Mouse (Mus musculus): ENCODE data around the gene Tmod2. TPM values are rescaled to one million over a fixed set of nuclear protein-coding genes. Genes with fewer than 3 reads are reported as not detected.

Gene Tmod2
- 49.2 and 95.4 TPM in 2 replicates for polyA plus RNA-seq (2015; fragmentation: Nextera tagmentation; extraction: Ambion mirVana)

DNA sequence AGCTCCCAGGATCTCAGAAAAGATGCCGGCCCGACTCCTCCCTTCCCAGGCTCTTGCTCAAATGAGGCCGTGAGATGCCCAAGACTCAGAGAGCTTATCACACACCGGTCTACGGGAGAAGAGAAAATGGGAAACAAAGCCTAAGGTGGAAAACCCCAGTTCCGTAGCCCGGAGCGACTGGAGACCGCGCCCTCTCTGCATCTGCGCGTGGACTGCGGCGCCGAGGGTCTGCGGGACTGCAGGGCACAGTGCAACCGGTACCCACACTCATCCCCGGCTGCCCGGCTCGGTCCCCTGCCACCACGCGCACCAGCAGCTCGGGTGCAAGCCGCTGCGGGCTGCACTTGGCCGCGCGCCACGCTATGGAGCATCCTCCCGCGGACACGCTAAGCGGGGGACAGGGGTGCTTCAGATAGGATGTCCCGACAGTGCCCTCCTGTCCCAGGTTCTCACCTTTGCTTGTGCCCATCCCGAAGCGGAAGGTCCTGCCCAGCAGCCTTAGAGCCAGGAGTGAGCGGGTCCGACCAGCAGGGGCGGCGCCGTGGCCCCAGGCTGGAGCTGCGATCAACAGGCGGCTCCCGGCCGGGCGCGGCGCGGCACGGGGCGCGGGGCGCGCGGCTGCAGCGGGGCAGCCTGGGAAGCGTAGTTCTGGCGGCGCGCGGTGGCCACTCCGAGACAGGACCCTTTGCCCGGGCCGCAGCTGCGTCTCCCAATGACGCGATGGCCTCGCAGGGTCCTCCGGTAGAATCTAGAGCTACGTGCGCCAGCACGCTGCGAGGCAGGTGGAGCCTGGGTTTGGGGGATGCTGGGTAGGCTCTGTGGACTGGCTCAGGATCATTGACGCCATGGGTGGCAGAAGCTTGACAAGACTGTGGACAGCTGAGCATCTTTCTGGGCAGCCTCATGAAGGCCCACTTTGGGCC is at the start of gene Tmod2:
Gene Tmod2, minus strand, starts transcription at position 755 of the 923 bp plus-strand sequence.

DNA sequence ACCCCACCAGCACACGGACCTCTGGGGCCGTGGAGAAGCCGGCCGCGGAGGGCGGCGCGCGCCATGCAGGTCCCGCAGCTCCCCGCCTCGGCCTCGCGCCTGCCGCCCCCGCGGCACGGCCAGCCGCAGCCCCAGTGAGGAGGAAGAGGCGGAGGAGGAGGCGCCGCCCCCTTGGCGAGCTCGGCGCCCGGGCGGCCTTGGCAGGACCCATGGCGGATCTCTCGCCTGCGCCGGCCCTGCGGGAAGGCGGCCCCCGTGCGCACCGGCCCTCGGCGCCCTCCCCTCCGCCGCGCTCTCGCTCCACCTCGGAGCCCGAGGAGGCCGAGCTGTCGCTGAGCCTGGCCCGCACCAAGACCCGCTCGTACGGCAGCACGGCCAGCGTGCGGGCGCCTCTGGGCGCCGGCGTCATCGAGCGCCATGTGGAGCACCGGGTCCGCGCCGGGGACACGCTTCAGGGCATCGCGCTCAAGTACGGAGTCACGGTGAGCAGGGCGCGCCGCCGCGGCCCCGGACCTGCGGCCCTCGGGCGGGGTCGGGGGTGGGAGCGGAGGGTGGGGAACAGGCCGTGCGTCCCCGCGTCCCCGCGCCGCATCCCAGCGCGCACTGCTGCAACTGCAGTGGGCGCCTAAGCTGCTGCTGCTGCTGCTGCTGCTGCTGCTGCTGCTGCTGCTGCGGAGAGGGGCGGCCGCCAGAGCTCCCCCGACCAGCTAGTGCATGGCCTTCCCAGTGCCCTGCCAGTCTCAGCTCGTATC is 14.6 kb upstream of the Tmod2 start, which contains the start of gene Lysmd2:
Gene Lysmd2, plus strand, starts transcription at position 186 of the 752 bp plus-strand sequence.

GRCm38 (mm10) chr9:75559512-75560012 is 51.6 kb downstream of the Tmod2 start, which contains the start of gene Tmod3:
Gene Tmod3, minus strand, starts transcription at chr9:75559657.

Other genes starting within 250 kb of the Tmod2 start
- 19.8 and 25.1 TPM in 2 replicates for gene Mapk6, start 201.3 kb downstream of the Tmod2 start, polyA plus RNA-seq (2015; fragmentation: Nextera tagmentation; extraction: Ambion mirVana)
- gene Leo1, start 169.8 kb downstream of the Tmod2 start, polyA plus RNA-seq (2015; fragmentation: Nextera tagmentation; extraction: Ambion mirVana), result 18.7 and 21.9 TPM in 2 replicates
- 71.7 and 75.7 TPM in 2 replicates for gene Tmod3, start 51.7 kb downstream of the Tmod2 start, polyA plus RNA-seq (2015; fragmentation: Nextera tagmentation; extraction: Ambion mirVana)
- 47.3 and 49.0 TPM in 2 replicates for gene Lysmd2, start 14.4 kb upstream of the Tmod2 start, polyA plus RNA-seq (2015; fragmentation: Nextera tagmentation; extraction: Ambion mirVana)
- 27.8 and 41.9 TPM in 2 replicates for gene Scg3, start 72.7 kb upstream of the Tmod2 start, polyA plus RNA-seq (2015; fragmentation: Nextera tagmentation; extraction: Ambion mirVana)
- 2.5 and 3.7 TPM in 2 replicates for gene Bmp5, start 164.0 kb upstream of the Tmod2 start, polyA plus RNA-seq (2015; fragmentation: Nextera tagmentation; extraction: Ambion mirVana)

Data from adrenal gland, postnatal 0 days (tissue).